Mouse (Mus musculus): ENCODE data around the gene Itpkb.

GRCm38 (mm10) chr1:180282581-180282980, 47.7 kb upstream of the Itpkb start:
- TF ChIP-seq GATA1 (IDR thresholded peaks at IDR 0.05; ENCODE audit: borderline replicate concordance, low read length), result no peak
- TF ChIP-seq FLI1 (IDR thresholded peaks at IDR 0.05; ENCODE audit: low read length), result no peak

Data from megakaryocyte, embryonic 14.5 days (primary cell).